Mouse (Mus musculus) lung, postnatal 0 days (tissue): ENCODE measurements at regions not wholly inside any gene's neighbourhood (a gene's known extent, or its start where the extent isn't known, plus 50 kb on each side); places are given as distances from the start of the nearest gene placed in this dataset.

Experiments
- ATAC-seq: fragments of 200-750 bp; cut with Nextera tagmentation; 2 replicates; pipeline ENCODE4 v1.8.0; 2017; ENCODE audit warnings: moderate library complexity
- DNase-seq: peaks from one replicate; pipeline ENCODE4 v3.0.0-alpha.2; 2016; ENCODE audit warnings: low spot score
- H3K27ac ChIP-seq: fragments of 300-500 bp; sonication (generic); 2 replicates; pipeline ENCODE4 v1.5.1; 2014; ENCODE audit warnings: antibody characterized with exemption, mild to moderate bottlenecking, low read length, mixed read lengths
- H3K27me3 ChIP-seq: fragments of 300-500 bp; sonication (generic); replicated peaks from 2 replicates; pipeline ENCODE4 v1.6.1; 2014; ENCODE audit warnings: low read length, mixed read lengths; ENCODE audit not compliant: insufficient read depth
- H3K36me3 ChIP-seq: fragments of 300-500 bp; sonication (generic); 2 replicates; pipeline ENCODE4 v1.6.1; 2014; ENCODE audit warnings: low read length, mixed read lengths; ENCODE audit not compliant: insufficient read depth
- H3K4me1 ChIP-seq: fragments of 300-500 bp; sonication (generic); 2 replicates; pipeline ENCODE4 v1.6.1; 2014; ENCODE audit warnings: antibody characterized with exemption, low read depth, low read length, mixed read lengths; ENCODE audit not compliant: insufficient read depth
- H3K4me2 ChIP-seq: fragments of 300-500 bp; sonication (generic); replicated peaks from 2 replicates; pipeline ENCODE4 v1.6.1; 2014; ENCODE audit warnings: low read depth, mild to moderate bottlenecking, low read length, moderate library complexity, mixed read lengths
- H3K4me3 ChIP-seq: fragments of 300-500 bp; sonication (generic); 2 replicates; pipeline ENCODE4 v1.5.1; 2014; ENCODE audit warnings: low read depth, low read length
- H3K9ac ChIP-seq: fragments of 300-500 bp; sonication (generic); replicated peaks from 2 replicates; pipeline ENCODE4 v1.6.1; 2014; ENCODE audit warnings: low read depth, mild to moderate bottlenecking
- H3K9me3 ChIP-seq: fragments of 300-500 bp; sonication (generic); 2 replicates; pipeline ENCODE4 v1.6.1; 2016; ENCODE audit warnings: low read length, mixed read lengths
- CTCF ChIP-seq: IDR thresholded peaks from 2 replicates; pipeline ENCODE4 v1.5.1; 2016; ENCODE audit warnings: antibody characterized with exemption, mild to moderate bottlenecking
- EP300 ChIP-seq: IDR thresholded peaks from 2 replicates; pipeline ENCODE4 v1.6.1; 2016; ENCODE audit warnings: antibody characterized with exemption, mild to moderate bottlenecking, control low read depth
- WGBS: fragments of 180-500 bp; shearing (Covaris S2); extraction: QIAGEN DNeasy Blood & Tissue Kit; methylation state at CpG from one replicate; pipeline ENCODE4 v1.1.7; 2014; 5-methylcytosine and 5-hydroxymethylcytosine counted together

- Histone ChIP-seq H3K36me3 (no peaks in the 10 kb centered on the region), H3K4me1 (no peaks in the 10 kb centered on the region), H3K4me2 (no peak overlapping the region), H3K9me3 (no peaks in the 10 kb centered on the region), H3K4me3 (no peak overlapping the region), H3K9ac (no peak overlapping the region), H3K27ac (no peak overlapping the region), H3K27me3 (no peaks in the 10 kb centered on the region)
- WGBS, result 78% methylated on average over 2 of the region's 2 CpGs
- ATAC-seq (no peak), DNase-seq (no peak)
- TF ChIP-seq EP300 (no peak), CTCF (no peak)
These were observed 426.1 kb upstream of the Zmiz1 start for GRCm38 (mm10) chr14:25032899-25033298.

GRCm38 (mm10) chr14:25042265-25042664, 416.7 kb upstream of the Zmiz1 start:
- 44% methylated on average over 5 of the region's 5 CpGs for WGBS
- no peak for ATAC-seq
- Histone ChIP-seq H3K4me1 (no peaks in the 10 kb centered on the region), H3K36me3 (no peaks in the 10 kb centered on the region), H3K4me2 (no peak overlapping the region), H3K4me3 (no peak overlapping the region), H3K9ac (no peak overlapping the region), H3K27ac (no peak overlapping the region), H3K27me3 (no peaks in the 10 kb centered on the region), H3K9me3 (no peaks in the 10 kb centered on the region)
- no peak for DNase-seq
- TF ChIP-seq CTCF (no peak), EP300 (no peak)

- Histone ChIP-seq H3K4me2 (no peak overlapping the region), H3K9me3 (no peaks in the 10 kb centered on the region), H3K4me1 (no peaks in the 10 kb centered on the region), H3K4me3 (no peak overlapping the region), H3K9ac (no peak overlapping the region), H3K27me3 (no peaks in the 10 kb centered on the region), H3K27ac (no peak overlapping the region), H3K36me3 (no peaks in the 10 kb centered on the region)
- TF ChIP-seq CTCF (no peak), EP300 (no peak)
- 91% methylated on average over 13 of the region's 13 CpGs for WGBS
- DNase-seq, result no peak
- ATAC-seq, result no peak
These were observed 414.9 kb upstream of the Zmiz1 start for GRCm38 (mm10) chr14:25044106-25044505.

- H3K9ac ChIP-seq, result no peak overlapping the region
- H3K27ac ChIP-seq, result no peak overlapping the region
- H3K36me3 ChIP-seq, result no peaks in the 10 kb centered on the region
- WGBS, result 42% methylated on average over 7 of the region's 7 CpGs
- H3K27me3 ChIP-seq, result no peaks in the 10 kb centered on the region
- TF ChIP-seq EP300, result no peak
- peak; percentile 15; the same call in 1 of the 2 replicates for TF ChIP-seq CTCF
- H3K9me3 ChIP-seq, result no peaks in the 10 kb centered on the region
- H3K4me3 ChIP-seq, result no peak overlapping the region
- H3K4me1 ChIP-seq, result no peaks in the 10 kb centered on the region
- DNase-seq (no peak), ATAC-seq (no peak)
- no peak overlapping the region for H3K4me2 ChIP-seq
These were observed 414.1 kb upstream of the Zmiz1 start for GRCm38 (mm10) chr14:25044867-25045266.

GRCm38 (mm10) chr14:25050674-25051251, 408.2 kb upstream of the Zmiz1 start:
- ATAC-seq (no peak; the same call in 1 of the 2 replicates), DNase-seq (no peak)
- Histone ChIP-seq H3K36me3 (no peaks in the 10 kb centered on the region), H3K4me2 (no peak overlapping the region), H3K9me3 (no peaks in the 10 kb centered on the region), H3K9ac (no peak overlapping the region), H3K4me1 (no peaks in the 10 kb centered on the region), H3K27me3 (no peaks in the 10 kb centered on the region), H3K27ac (no peak overlapping the region), H3K4me3 (no peak overlapping the region)
- TF ChIP-seq EP300, result no peak
- no peak for TF ChIP-seq CTCF
- WGBS, result 55% methylated on average over 12 of the region's 12 CpGs

GRCm38 (mm10) chr14:25052175-25052574, 406.8 kb upstream of the Zmiz1 start:
- DNase-seq (no peak), ATAC-seq (no peak)
- H3K9ac ChIP-seq, result no peak overlapping the region
- H3K36me3 ChIP-seq, result no peaks in the 10 kb centered on the region
- TF ChIP-seq CTCF (no peak), EP300 (no peak)
- H3K4me3 ChIP-seq, result no peak overlapping the region
- H3K9me3 ChIP-seq, result no peaks in the 10 kb centered on the region
- no peak overlapping the region for H3K27ac ChIP-seq
- H3K4me2 ChIP-seq, result no peak overlapping the region
- WGBS, result 71% methylated on average over 9 of the region's 9 CpGs
- H3K4me1 ChIP-seq, result no peaks in the 10 kb centered on the region
- no peaks in the 10 kb centered on the region for H3K27me3 ChIP-seq

GRCm38 (mm10) chr14:25059351-25059750, 399.6 kb upstream of the Zmiz1 start:
- no peaks in the 10 kb centered on the region for H3K36me3 ChIP-seq

More at GRCm38 (mm10) chr14:25059351-25059750, 399.6 kb upstream of the Zmiz1 start:
- ATAC-seq (no peak), DNase-seq (no peak)
- Histone ChIP-seq H3K9ac (no peak overlapping the region), H3K4me1 (no peaks in the 10 kb centered on the region), H3K9me3 (no peaks in the 10 kb centered on the region), H3K4me2 (no peak overlapping the region), H3K4me3 (no peak overlapping the region), H3K27me3 (no peaks in the 10 kb centered on the region), H3K27ac (no peak overlapping the region)
- WGBS, result 75% methylated on average over 7 of the region's 7 CpGs
- TF ChIP-seq EP300, result no peak
- no peak for TF ChIP-seq CTCF
